Mouse (Mus musculus) limb, embryonic 10.5 days (tissue): ENCODE data around the gene Lrrc32. TPM values are rescaled to one million over a fixed set of nuclear protein-coding genes. Genes with fewer than 3 reads are reported as not detected.

ENCODE experiments used
- DNase-seq: peaks from one replicate; pipeline ENCODE4 v3.0.0-alpha.2; 2017; ENCODE audit warnings: low spot score
- H3K27ac ChIP-seq: fragments of 300-500 bp; sonication (generic); 2 replicates; pipeline ENCODE4 v1.5.1; 2016; ENCODE audit warnings: mild to moderate bottlenecking
- H3K27me3 ChIP-seq: fragments of 300-500 bp; sonication (generic); 2 replicates; pipeline ENCODE4 v1.6.1; 2016; ENCODE audit warnings: low read depth, mild to moderate bottlenecking; ENCODE audit not compliant: poor library complexity, severe bottlenecking
- H3K36me3 ChIP-seq: fragments of 300-500 bp; sonication (generic); 2 replicates; pipeline ENCODE4 v1.6.1; 2016; ENCODE audit warnings: mild to moderate bottlenecking, moderate library complexity
- H3K4me1 ChIP-seq: fragments of 300-500 bp; sonication (generic); 2 replicates; pipeline ENCODE4 v1.6.1; 2016
- H3K4me3 ChIP-seq: fragments of 300-500 bp; sonication (generic); 2 replicates; pipeline ENCODE4 v1.5.1; 2016; ENCODE audit warnings: mild to moderate bottlenecking, moderate library complexity
- H3K9me3 ChIP-seq: fragments of 300-500 bp; sonication (generic); replicated peaks from 2 replicates; pipeline ENCODE4 v1.6.1; 2016; ENCODE audit warnings: mild to moderate bottlenecking
- WGBS: fragments of 180-500 bp; shearing (Covaris S2); methylation state at CpG from one replicate; pipeline ENCODE4 v1.1.7; 2016; 5-methylcytosine and 5-hydroxymethylcytosine counted together
- polyA plus RNA-seq: library from polyadenylated mRNA; unstranded; fragments of >200 nt; fragmentation: Nextera tagmentation; extraction: Ambion mirVana; gene quantifications from 2 replicates; pipeline ENCODE4 v1.2.1, GENCODE M21; 2016

Gene Lrrc32
- polyA plus RNA-seq, 1 experiment from 2014 or later, result 2.8 TPM

DNA sequence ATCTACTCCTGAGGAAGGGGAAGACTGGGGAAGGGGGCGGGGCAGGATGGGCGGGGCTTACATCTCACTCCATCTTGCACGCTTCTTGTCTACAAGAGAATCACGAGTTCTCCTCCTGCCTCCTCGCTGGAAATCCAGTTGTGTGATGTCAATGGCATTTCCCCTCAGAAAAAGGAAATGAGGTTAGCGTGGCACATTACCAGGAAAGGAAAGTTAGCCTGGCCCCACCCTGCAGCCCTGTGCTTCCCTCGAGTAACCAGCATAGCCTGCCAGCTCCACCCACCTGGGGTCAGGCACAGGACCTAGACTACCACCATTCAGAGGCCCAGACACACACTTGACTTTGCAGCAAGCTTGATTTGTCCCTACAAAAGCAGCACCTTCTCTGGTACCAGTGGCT lies 42.5 kb downstream of the Lrrc32 start:
- Histone ChIP-seq H3K27ac (no peak overlapping the region), H3K4me3 (no peak overlapping the region), H3K4me1 (no peaks in the 10 kb centered on the region), H3K36me3 (no peaks in the 10 kb centered on the region), H3K27me3 (no peaks in the 10 kb centered on the region), H3K9me3 (no peaks in the 10 kb centered on the region)
- no peak for DNase-seq
- WGBS, result 79% methylated on average over 7 of the region's 7 CpGs

DNA sequence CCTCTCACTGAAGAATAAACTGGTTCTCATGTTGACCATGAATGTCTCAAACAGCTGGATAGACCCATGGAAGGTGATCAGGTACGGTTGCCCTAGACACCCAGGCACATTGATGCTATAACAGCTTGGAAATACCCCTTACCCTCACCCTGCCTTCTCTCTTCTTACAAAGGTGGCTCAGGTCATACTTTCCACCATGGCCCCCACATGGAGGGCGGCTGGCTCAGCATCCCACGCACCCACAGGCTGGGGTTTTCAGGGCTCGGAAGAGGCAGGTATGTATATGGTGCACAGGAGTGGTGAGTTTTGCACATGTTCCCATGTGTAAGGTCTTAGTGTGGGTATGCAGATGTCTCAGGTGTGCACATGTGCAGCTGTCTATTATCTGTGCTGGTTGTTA lies 43.9 kb downstream of the Lrrc32 start:
- H3K27ac ChIP-seq, result no peak overlapping the region
- H3K4me1 ChIP-seq, result peaks cover 12% of the 10 kb centered on the region
- no peak overlapping the region for H3K4me3 ChIP-seq
- whole genome bisulfite sequencing, result 96% methylated on average over 4 of the region's 4 CpGs
- H3K9me3 ChIP-seq, result no peaks in the 10 kb centered on the region
- no peaks in the 10 kb centered on the region for H3K27me3 ChIP-seq
- no peak for DNase-seq
- no peaks in the 10 kb centered on the region for H3K36me3 ChIP-seq

DNA sequence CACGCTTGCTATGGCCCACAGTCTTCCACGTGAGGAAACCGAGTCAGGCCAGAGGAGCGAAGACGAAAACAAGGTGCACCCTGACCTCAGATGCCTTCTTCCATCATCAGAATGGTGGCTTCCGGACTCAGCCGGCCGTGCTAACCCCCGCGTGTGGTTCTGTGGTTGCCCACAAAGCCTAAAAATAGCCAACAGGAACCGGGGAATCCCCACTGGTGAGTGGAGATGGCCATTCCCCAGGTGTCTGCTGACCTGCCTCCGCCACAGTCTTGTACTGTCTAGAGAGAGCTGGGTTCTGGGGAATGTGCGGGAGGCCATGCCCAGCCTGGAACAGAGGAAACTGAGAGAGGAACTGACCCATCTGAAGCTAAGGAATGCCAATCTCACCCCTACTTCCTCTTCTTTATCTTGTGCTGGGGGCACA lies 45.4 kb downstream of the Lrrc32 start:
- Histone ChIP-seq H3K9me3 (no peaks in the 10 kb centered on the region), H3K27ac (no peak overlapping the region), H3K4me3 (no peak overlapping the region), H3K36me3 (no peaks in the 10 kb centered on the region), H3K4me1 (peaks cover 16% of the 10 kb centered on the region), H3K27me3 (no peaks in the 10 kb centered on the region)
- no peak for DNase-seq
- WGBS, result 93% methylated on average over 13 of the region's 13 CpGs

DNA sequence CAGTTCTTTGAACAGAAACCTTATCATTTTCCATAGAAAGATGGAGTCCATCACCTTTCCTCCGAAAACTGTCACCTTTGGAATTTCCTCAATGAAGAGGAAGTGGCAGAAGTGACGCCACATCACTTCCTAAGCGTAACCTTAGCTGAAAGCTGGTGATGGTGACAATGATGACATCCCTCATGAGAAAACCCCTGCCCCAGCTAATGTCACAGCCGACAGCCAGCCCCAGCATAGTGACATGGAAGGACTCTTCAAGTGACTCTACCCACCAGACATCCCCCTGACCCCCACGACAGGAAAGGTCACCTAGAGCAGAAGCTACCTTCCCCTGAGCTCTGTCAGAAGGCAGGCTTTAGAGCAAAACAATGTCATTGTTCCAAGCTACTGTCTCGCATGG lies 46.1 kb downstream of the Lrrc32 start:
- Histone ChIP-seq H3K27ac (no peak overlapping the region), H3K4me1 (peaks cover 16% of the 10 kb centered on the region), H3K4me3 (no peak overlapping the region), H3K9me3 (no peaks in the 10 kb centered on the region), H3K36me3 (no peaks in the 10 kb centered on the region), H3K27me3 (no peaks in the 10 kb centered on the region)
- no peak for DNase-seq
- 94% methylated on average over 6 of the region's 6 CpGs for WGBS

DNA sequence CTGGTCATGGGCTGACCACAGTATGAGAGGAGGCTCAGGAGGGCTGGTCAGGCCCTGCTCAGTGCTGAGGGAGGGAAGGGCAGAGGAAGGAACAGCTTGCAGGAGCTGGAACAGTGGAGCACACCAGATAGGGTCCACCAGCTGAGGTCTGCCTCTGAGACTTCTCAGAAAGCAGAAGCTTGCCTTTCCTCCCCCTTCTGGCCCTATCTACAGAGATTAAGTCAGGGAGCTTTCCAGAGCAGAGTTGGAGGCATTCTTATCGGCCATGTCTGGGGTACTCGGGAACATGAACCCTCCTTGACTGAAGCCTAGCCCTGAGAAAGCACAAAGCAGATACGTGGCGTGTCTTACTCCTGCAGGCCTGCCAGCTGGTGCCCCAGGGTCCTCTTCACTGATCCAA lies 46.8 kb downstream of the Lrrc32 start:
- 90% methylated on average over 4 of the region's 4 CpGs for WGBS
- H3K27ac ChIP-seq, result 0 out of 2 replicates have a peak overlapping the region, but pooled peaks have one; percentile 40

DNA sequence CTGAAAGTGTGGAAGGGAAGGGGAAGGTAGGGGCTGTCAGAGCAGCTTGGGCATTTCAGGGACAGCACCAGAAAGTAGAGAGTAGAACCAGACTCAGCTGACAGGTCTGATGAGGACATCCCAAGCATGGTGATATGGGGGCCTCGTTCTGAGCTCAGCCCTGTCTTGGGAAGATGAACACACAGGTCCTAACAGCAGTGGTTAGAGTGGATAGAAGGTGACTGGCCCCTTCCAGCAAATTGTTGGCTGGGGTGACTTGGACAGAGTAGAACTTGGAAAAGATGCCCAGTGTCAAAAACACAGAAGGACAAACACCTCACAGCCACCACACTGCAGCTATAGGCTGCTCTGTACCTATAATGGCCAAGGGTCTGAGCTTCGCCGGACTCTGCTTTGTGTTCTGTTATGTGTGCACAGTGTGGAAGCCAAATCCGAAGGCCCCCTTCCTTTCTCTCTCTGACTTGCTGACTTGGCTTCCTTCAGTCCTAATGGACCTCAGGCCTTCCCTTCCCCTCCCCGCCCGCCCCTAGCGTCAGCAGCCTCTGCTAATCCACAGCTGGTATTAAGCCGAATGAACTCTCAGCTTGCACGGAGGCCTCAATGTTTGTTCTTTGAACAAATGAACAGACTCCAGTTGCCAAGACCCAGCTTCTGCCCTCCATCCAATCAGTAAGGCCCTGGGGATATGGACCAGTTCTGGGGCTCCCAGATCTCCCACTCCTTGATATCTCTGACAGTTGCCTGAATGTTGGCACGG lies 48.3 kb downstream of the Lrrc32 start:
- H3K27me3 ChIP-seq, result no peaks in the 10 kb centered on the region
- H3K4me1 ChIP-seq, result peaks cover 31% of the 10 kb centered on the region
- no peaks in the 10 kb centered on the region for H3K36me3 ChIP-seq
- H3K4me3 ChIP-seq, result no peak overlapping the region
- H3K27ac ChIP-seq, result peak overlapping the region; percentile 42
- no peaks in the 10 kb centered on the region for H3K9me3 ChIP-seq
- DNase-seq, result no peak
- 34% methylated on average over 10 of the region's 10 CpGs for WGBS

More for the DNA sequence above, 46.8 kb downstream of the Lrrc32 start:
- Histone ChIP-seq H3K27me3 (no peaks in the 10 kb centered on the region), H3K4me1 (peaks cover 21% of the 10 kb centered on the region), H3K4me3 (no peak overlapping the region), H3K9me3 (no peaks in the 10 kb centered on the region), H3K36me3 (no peaks in the 10 kb centered on the region)
- no peak for DNase-seq

DNA sequence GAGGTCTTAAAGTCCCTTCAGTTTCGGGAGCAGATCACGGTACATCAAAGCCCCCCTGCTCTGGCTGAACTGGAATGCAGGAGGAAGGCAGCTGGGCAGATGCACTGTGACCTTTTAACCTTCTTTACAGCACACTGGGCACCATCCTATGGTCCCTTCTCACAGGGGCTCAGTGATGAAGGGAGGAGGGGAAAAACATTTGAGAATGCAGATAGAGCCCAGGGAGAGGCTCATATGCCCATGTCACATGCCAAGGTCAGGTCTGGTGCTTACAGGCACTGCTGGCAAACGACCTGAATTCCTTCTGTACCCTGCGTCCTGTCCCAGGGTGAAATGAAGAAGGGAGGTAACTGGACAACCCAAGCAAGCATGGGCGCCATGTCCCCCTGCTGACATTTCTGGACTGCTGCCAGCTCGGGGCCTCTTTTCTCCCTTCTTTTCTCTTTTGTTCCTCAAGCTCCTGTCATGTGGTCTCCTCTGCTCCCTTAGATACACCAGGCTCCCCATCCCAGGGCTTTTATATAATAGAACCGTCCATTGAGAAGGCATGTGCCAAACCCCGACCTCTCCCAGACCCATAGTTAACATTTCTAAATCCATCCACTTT lies 49.0 kb downstream of the Lrrc32 start:
- 51% methylated on average over 8 of the region's 8 CpGs for WGBS
- no peak for DNase-seq
- Histone ChIP-seq H3K9me3 (no peaks in the 10 kb centered on the region), H3K27ac (peak overlapping the region; percentile 42), H3K4me1 (peaks cover 36% of the 10 kb centered on the region), H3K27me3 (no peaks in the 10 kb centered on the region), H3K36me3 (no peaks in the 10 kb centered on the region), H3K4me3 (no peak overlapping the region)

DNA sequence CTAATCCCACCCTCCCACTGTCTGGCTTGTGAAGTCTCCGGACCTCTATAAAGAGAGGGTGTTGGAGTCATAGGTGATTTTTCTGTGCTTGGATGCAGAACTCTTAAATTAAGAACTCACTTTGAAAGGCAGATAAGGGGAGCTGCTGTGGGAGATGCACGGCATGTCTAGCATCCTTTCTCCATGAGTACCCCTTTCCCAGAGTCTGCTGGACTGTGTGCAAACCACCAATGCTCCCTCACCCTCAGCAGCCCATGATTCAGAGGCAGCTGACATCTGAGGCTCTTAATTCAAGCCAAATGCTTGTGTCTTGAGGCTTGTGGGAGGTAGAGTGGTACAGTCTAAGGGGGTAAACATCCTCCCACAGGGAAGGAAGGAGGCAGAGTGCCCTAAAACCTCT lies 51.8 kb downstream of the Lrrc32 start:
- peak; percentile 49 for DNase-seq
- 18% methylated on average over 2 of the region's 2 CpGs for WGBS
- H3K36me3 ChIP-seq, result no peaks in the 10 kb centered on the region
- H3K4me3 ChIP-seq, result no peak overlapping the region
- no peaks in the 10 kb centered on the region for H3K9me3 ChIP-seq
- H3K4me1 ChIP-seq, result peaks cover 51% of the 10 kb centered on the region
- peak overlapping the region; percentile 71 for H3K27ac ChIP-seq
- no peaks in the 10 kb centered on the region for H3K27me3 ChIP-seq

DNA sequence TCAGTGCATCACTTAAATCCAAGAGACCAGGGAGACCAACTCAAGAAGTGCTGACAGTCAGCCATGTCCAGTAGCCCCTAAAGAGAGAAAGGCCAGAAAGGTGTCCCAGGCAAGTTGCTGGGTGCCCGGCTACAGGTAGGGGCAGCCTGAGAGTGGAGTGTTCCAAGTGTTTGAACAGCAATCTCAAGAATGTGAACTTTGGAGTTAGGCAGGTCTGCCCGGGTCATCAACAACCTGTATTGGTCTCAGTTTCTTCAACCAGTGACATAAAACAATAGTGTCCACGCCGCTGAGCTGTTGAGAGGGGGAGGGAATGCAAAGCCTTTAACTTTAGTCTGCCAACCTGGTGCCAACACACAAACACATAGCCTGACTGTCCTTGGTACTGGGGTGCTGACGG lies 52.5 kb downstream of the Lrrc32 start:
- 87% methylated on average over 5 of the region's 5 CpGs for WGBS
- H3K9me3 ChIP-seq, result no peaks in the 10 kb centered on the region
- peak overlapping the region; percentile 71 for H3K27ac ChIP-seq
- H3K4me1 ChIP-seq, result peaks cover 51% of the 10 kb centered on the region
- no peaks in the 10 kb centered on the region for H3K36me3 ChIP-seq
- H3K4me3 ChIP-seq, result no peak overlapping the region
- H3K27me3 ChIP-seq, result no peaks in the 10 kb centered on the region
- no peak for DNase-seq

DNA sequence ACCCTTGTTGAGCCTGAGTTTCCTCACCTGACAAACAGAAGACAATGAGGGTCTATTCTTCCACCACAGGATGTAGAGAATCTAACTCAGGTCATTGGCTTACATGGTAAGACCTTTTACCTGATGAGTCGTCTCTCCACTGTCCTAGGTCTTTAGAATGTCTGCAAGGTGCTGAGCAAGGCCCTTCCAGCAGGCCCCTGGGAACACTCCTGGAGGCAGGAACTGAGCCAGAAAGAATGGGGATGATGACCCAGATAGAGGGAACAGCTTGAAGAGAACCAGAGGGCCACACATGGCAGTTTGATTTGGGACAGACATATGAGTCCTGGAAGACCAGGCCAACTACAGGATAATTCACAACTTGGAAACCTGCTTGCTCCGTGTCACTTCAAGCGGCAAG lies 53.2 kb downstream of the Lrrc32 start:
- Histone ChIP-seq H3K4me3 (no peak overlapping the region), H3K9me3 (no peaks in the 10 kb centered on the region), H3K27ac (no peak overlapping the region), H3K36me3 (no peaks in the 10 kb centered on the region), H3K4me1 (peaks cover 45% of the 10 kb centered on the region), H3K27me3 (no peaks in the 10 kb centered on the region)
- WGBS, result 95% methylated on average over 3 of the region's 3 CpGs
- no peak for DNase-seq

DNA sequence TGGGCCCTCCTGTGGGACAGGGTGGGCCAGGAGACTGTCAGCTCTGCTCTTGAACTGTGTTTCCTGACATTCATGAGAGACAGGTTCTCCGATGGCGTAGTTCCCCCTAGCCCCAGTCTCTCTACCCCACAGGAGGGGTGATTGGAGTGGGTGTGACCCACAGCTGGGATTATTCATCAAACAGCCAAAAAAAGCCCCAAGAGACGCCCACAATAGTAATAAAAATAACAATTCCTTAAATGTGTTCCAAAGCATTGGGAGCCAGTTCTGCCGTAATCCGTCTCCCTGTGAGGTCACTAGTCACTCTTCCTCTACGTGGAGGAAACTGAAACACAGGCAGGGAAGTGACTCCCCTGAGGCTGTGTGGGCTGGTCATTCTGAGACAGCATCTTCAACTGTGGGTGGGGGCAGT lies 53.7 kb downstream of the Lrrc32 start:
- Histone ChIP-seq H3K27ac (no peak overlapping the region), H3K4me1 (peaks cover 41% of the 10 kb centered on the region), H3K9me3 (no peaks in the 10 kb centered on the region), H3K27me3 (no peaks in the 10 kb centered on the region), H3K36me3 (no peaks in the 10 kb centered on the region), H3K4me3 (no peak overlapping the region)
- WGBS, result 81% methylated on average over 6 of the region's 6 CpGs
- DNase-seq, result no peak

DNA sequence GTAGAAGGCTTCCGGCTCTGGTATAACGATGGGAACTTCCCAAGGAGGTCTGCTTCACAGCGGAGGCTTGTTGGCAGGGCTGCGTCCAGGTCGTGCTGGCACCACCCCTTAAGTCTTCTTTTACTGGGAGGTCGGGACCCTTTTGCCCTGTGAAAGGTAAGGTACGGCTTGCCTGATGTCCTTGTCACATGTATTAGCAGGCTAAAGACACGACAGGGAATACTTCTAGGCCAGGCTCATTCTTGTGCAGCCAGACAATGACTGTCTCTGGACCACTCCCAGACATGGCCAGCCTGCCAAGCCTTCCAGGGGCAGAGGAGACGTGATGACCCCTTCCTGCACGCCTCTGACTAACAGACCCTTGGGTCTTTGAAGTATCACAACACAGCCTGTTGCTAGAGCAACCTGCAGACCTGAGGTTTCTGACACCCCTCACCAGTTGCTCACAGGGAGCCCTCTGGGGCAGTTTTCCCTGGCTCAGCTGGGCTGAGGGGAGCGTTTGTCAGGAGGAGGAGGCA lies 54.8 kb downstream of the Lrrc32 start:
- Histone ChIP-seq H3K4me1 (peaks cover 39% of the 10 kb centered on the region), H3K27ac (peak overlapping the region; percentile 5; the same call in 1 of the 2 replicates), H3K36me3 (no peaks in the 10 kb centered on the region), H3K9me3 (no peaks in the 10 kb centered on the region), H3K27me3 (no peaks in the 10 kb centered on the region), H3K4me3 (no peak overlapping the region)
- WGBS, result 37% methylated on average over 11 of the region's 11 CpGs
- DNase-seq, result no peak

DNA sequence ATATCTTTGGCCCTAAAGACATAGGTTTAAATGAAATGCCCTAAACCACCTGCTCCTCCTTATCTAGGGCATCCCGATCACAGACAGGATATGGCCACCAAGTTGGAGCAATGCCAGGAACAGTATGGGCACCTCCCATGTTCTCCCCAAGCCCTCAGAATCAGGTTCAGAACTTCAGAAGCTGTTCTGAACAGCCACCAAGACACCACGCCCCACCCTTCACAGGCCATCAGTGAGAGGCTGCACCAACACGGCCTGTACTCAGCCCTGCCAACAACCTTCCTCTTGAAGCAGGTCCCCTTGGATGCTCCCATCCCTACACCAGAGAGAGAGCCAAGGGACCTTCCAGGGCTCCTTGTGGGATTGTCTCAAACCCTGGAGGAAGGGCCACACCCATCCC lies 55.5 kb downstream of the Lrrc32 start:
- 69% methylated on average over 3 of the region's 3 CpGs for WGBS
- 0 out of 2 replicates have a peak overlapping the region, but pooled peaks have one; percentile 10 for H3K27ac ChIP-seq
- H3K9me3 ChIP-seq, result no peaks in the 10 kb centered on the region
- H3K36me3 ChIP-seq, result no peaks in the 10 kb centered on the region
- H3K27me3 ChIP-seq, result no peaks in the 10 kb centered on the region
- DNase-seq, result no peak
- H3K4me3 ChIP-seq, result no peak overlapping the region
- H3K4me1 ChIP-seq, result peaks cover 40% of the 10 kb centered on the region
